Mouse (Mus musculus) G1E (cell line): ENCODE measurements around the gene Kdm2b. TPM values are rescaled to one million over a fixed set of nuclear protein-coding genes. Genes with fewer than 3 reads are reported as not detected.

Source experiments
- ATAC-seq: 2 replicates; pipeline ENCODE4 v1.8.0; 2016; ENCODE audit warnings: mild to moderate bottlenecking; ENCODE audit not compliant: insufficient number of reproducible peaks, poor library complexity, low FRiP score, severe bottlenecking; ENCODE audit errors: extremely low read depth
- DNase-seq: peaks from one replicate; pipeline ENCODE4 v3.0.0; 2012; ENCODE audit warnings: low spot score
- H3K27me3 ChIP-seq: 2 replicates; pipeline ENCODE4 v1.6.1; 2012; ENCODE audit warnings: mild to moderate bottlenecking, low read length, inconsistent platforms; ENCODE audit not compliant: insufficient read depth
- H3K36me3 ChIP-seq: replicated peaks from 2 replicates; pipeline ENCODE3; 2012; ENCODE audit warnings: mild to moderate bottlenecking, inconsistent platforms
- H3K4me1 ChIP-seq: 2 replicates; pipeline ENCODE4 v1.6.1; 2012; ENCODE audit warnings: low read depth, low read length, inconsistent platforms, mixed read lengths; ENCODE audit not compliant: insufficient read depth
- H3K4me3 ChIP-seq: 2 replicates; pipeline ENCODE4 v1.5.1; 2012; ENCODE audit warnings: low read depth, mild to moderate bottlenecking, inconsistent platforms, low read length, moderate library complexity, mixed read lengths
- H3K9me3 ChIP-seq: replicated peaks from 2 replicates; pipeline ENCODE4 v1.6.1; 2012; ENCODE audit warnings: inconsistent platforms
- CTCF ChIP-seq: IDR thresholded peaks from 2 replicates; pipeline ENCODE4 v1.5.1; 2012; ENCODE audit warnings: low read depth, low read length, inconsistent platforms, mixed read lengths
- GATA1 ChIP-seq: IDR thresholded peaks from 2 replicates; pipeline ENCODE4 v1.6.1; 2012; ENCODE audit warnings: borderline replicate concordance, low read length, inconsistent platforms, mixed read lengths
- GATA2 ChIP-seq: IDR thresholded peaks from 2 replicates; pipeline ENCODE4 v1.6.1; 2012; ENCODE audit warnings: low read depth, low read length, inconsistent platforms, borderline replicate concordance
- POLR2AphosphoS5 ChIP-seq: IDR thresholded peaks from 2 replicates; pipeline ENCODE4 v1.6.1; 2012; ENCODE audit warnings: low read depth, low read length, inconsistent platforms; ENCODE audit not compliant: insufficient replicate concordance
- TAL1 ChIP-seq: conservative IDR thresholded peaks from 2 replicates; pipeline ENCODE4 v1.6.1; 2012; ENCODE audit warnings: low read depth, low read length, inconsistent platforms, mixed read lengths
- polyA plus RNA-seq: library from polyadenylated mRNA; stranded (reverse); fragments of >175 nt; gene quantifications from 2 replicates; pipeline ENCODE4 v1.2.3, GENCODE M21; 2012
- total RNA-seq, 2 experiments: library from RNA; stranded (forward) in 1 of 2; stranded (reverse) in 1 of 2; fragments of 200-1000 nt in 1 of 2; fragments of >200 nt in 1 of 2; fragmentation: Nextera tagmentation in 1 of 2; gene quantifications; 2 replicates each; pipeline ENCODE4 v1.2.3; 2014 to 2017

Kdm2b gene
- total and polyA plus RNA-seq, 3 experiments, result 17.5 to 38.4 (median 27.0) TPM

GRCm38 (mm10) chr5:122880241-122880980 is 109.2 kb downstream of the Kdm2b start:
- no peak for TF ChIP-seq CTCF
- TF ChIP-seq GATA1, result no peak

GRCm38 (mm10) chr5:122876671-122877070 is 113.0 kb downstream of the Kdm2b start:
- H3K4me1 ChIP-seq, result no peaks in the 10 kb centered on the region
- no peaks in the 10 kb centered on the region for H3K9me3 ChIP-seq
- no peak for TF ChIP-seq TAL1
- no peak for TF ChIP-seq GATA1
- no peak for TF ChIP-seq CTCF
- TF ChIP-seq POLR2AphosphoS5, result no peak
- TF ChIP-seq GATA2, result no peak
- ATAC-seq, result no peak
- H3K4me3 ChIP-seq, result no peak overlapping the region
- no peaks in the 10 kb centered on the region for H3K27me3 ChIP-seq
- peaks cover 78% of the 10 kb centered on the region for H3K36me3 ChIP-seq
- no peak for DNase-seq

More at GRCm38 (mm10) chr5:122880241-122880980, 109.2 kb downstream of the Kdm2b start:
- DNase-seq (no peak), ATAC-seq (no peak)
- Histone ChIP-seq H3K9me3 (no peaks in the 10 kb centered on the region), H3K27me3 (no peaks in the 10 kb centered on the region), H3K4me3 (no peak overlapping the region), H3K36me3 (peaks cover 74% of the 10 kb centered on the region), H3K4me1 (no peaks in the 10 kb centered on the region)

- Histone ChIP-seq H3K27me3 (no peaks in the 10 kb centered on the region), H3K4me1 (no peaks in the 10 kb centered on the region), H3K4me3 (no peak overlapping the region), H3K9me3 (no peaks in the 10 kb centered on the region), H3K36me3 (peaks cover 67% of the 10 kb centered on the region)
- DNase-seq, result no peak
- no peak for ATAC-seq
- TF ChIP-seq CTCF (no peak), POLR2AphosphoS5 (no peak), GATA1 (no peak), TAL1 (no peak), GATA2 (no peak)
These were observed 115.3 kb downstream of the Kdm2b start for GRCm38 (mm10) chr5:122874359-122874758.

DNA sequence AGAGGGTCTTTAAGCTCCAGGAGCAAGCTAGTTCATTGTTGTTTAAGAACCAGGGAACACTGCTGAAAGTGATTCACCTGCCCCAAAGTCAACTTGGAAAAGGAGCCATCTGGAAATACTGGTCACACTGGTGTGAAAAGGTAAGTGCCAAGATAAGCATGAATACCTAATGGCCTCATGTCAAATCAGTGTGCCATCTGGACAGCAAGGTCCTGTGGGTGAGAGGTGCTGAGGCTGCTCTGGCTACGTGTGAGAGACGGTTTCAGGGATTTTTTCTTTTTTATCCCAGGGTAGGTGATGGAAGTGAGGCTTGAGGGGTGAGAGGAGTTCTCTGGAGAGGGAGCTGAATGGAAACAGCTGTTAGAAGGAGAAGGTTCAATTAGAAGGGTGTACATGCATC is 116.0 kb downstream of the Kdm2b start:
- H3K36me3 ChIP-seq, result peaks cover 67% of the 10 kb centered on the region
- H3K27me3 ChIP-seq, result no peaks in the 10 kb centered on the region
- TF ChIP-seq GATA2, result no peak
- TF ChIP-seq GATA1, result no peak
- TF ChIP-seq TAL1, result no peak
- TF ChIP-seq CTCF, result no peak
- TF ChIP-seq POLR2AphosphoS5, result no peak
- no peaks in the 10 kb centered on the region for H3K4me1 ChIP-seq
- DNase-seq (no peak), ATAC-seq (no peak)
- no peak overlapping the region for H3K4me3 ChIP-seq
- no peaks in the 10 kb centered on the region for H3K9me3 ChIP-seq

DNA sequence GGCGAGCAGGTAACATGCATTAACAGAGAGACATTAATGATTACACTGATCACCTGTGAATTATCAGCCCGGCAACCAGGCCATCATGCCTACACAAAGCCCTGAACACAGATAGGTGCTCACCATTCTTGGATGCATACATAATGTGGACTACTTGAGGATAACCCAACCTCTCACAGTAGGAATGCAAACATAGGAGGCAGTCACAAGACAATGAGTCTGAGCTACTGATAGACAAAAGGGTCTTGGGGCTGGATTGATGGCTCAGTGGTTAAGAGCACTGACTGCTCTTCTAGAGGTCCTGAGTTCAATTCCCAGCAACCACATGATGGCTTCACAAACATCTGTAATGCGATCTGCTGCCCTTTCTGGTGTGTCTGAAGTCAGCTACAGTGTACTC is 117.0 kb downstream of the Kdm2b start:
- peaks cover 67% of the 10 kb centered on the region for H3K36me3 ChIP-seq
- no peaks in the 10 kb centered on the region for H3K4me1 ChIP-seq
- TF ChIP-seq GATA1 (no peak), TAL1 (no peak)

GRCm38 (mm10) chr5:122863053-122863452 is 126.6 kb downstream of the Kdm2b start:
- no peak for DNase-seq
- Histone ChIP-seq H3K36me3 (peaks cover 70% of the 10 kb centered on the region), H3K27me3 (no peaks in the 10 kb centered on the region), H3K4me1 (no peaks in the 10 kb centered on the region), H3K4me3 (no peak overlapping the region), H3K9me3 (no peaks in the 10 kb centered on the region)
- TF ChIP-seq GATA1 (no peak), CTCF (no peak), TAL1 (no peak), POLR2AphosphoS5 (no peak), GATA2 (no peak)
- no peak for ATAC-seq

More for the DNA sequence above, 117.0 kb downstream of the Kdm2b start:
- DNase-seq (no peak), ATAC-seq (no peak)
- Histone ChIP-seq H3K27me3 (no peaks in the 10 kb centered on the region), H3K4me3 (no peak overlapping the region), H3K9me3 (no peaks in the 10 kb centered on the region)
